Mouse (Mus musculus) testis, adult 2 months (tissue): Measurements from ENCODE around the gene Nkx2-4.

Experiments used
- CTCF ChIP-seq: fragments of 200-500 bp; IDR thresholded peaks from 2 replicates; pipeline ENCODE4 v1.5.1; 2012; ENCODE audit warnings: low read depth, mild to moderate bottlenecking, inconsistent platforms, low read length, moderate library complexity; ENCODE audit not compliant: control insufficient read depth, insufficient read depth, insufficient replicate concordance
- POLR2A ChIP-seq: fragments of 200-500 bp; IDR thresholded peaks from 2 replicates; pipeline ENCODE4 v1.6.1; 2012; ENCODE audit warnings: low read depth, mild to moderate bottlenecking, inconsistent platforms, low read length, moderate library complexity; ENCODE audit not compliant: control insufficient read depth

DNA sequence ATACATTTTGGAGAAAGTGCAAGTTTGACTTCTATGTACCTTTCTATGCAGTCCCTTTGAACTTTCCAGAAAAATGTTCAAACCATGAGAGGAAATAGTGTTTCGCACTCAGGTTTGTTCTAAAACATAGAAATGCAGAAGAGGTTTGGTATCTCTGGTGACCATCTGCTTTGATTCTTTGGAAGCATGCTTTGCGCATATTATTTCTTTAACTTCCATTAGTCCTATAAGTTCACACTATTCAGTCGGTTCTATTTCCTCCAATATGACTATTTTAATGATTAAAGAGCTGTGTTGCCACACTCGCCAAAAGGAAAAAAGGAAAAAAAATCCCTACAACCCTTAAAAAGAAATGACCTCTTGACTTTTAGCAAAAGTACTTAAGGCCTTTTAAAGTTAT is 2.9 kb downstream of the Nkx2-4 start:
- TF ChIP-seq CTCF = no peak
- TF ChIP-seq POLR2A = no peak
